8 mouse cellular contexts compared by ENCODE assay signal in genomic region chr6:31217060-31217541, GRCm38 (mm10).
DNase-seq lines count a peak whose midpoint lies in the region; ATAC-seq lines count a peak whose summit lies in the region.

No protein-coding gene starts in this region.

- H3K9ac ChIP-seq in embryonic facial prominence, embryonic 14.5 days (ENCODE audit: low read depth, low read length): peak overlapping the region; percentile 63; the same call in 1 of the 2 replicates
- H3K9ac ChIP-seq in hindbrain, embryonic 11.5 days (ENCODE audit: low read depth, low read length): no peak overlapping the region
- H3K9ac ChIP-seq in midbrain, embryonic 11.5 days (ENCODE audit: low read length): no peak overlapping the region

- peak overlapping the region; percentile 76 for H3K4me3 ChIP-seq in embryonic facial prominence, embryonic 14.5 days (ENCODE audit: low read depth, low read length)
- H3K4me3 ChIP-seq in hindbrain, embryonic 11.5 days (ENCODE audit: low read depth, low read length): peak overlapping the region; percentile 70
- H3K4me3 ChIP-seq in midbrain, embryonic 11.5 days (ENCODE audit: low read depth, low read length): peak overlapping the region; percentile 64

- peaks cover 30% of the 10 kb centered on the region for H3K4me1 ChIP-seq in embryonic facial prominence, embryonic 14.5 days (ENCODE audit: control insufficient read depth, insufficient read depth, low read length)
- 0 out of 2 replicates have a peak, but pooled peaks cover 15% of the 10 kb centered on the region for H3K4me1 ChIP-seq in hindbrain, embryonic 11.5 days (replicated peaks; ENCODE audit: control insufficient read depth, insufficient read depth, low read length)
- H3K4me1 ChIP-seq in midbrain, embryonic 11.5 days (ENCODE audit: control insufficient read depth, insufficient read depth, low read length): peaks cover 23% of the 10 kb centered on the region

- H3K9me3 ChIP-seq in embryonic facial prominence, embryonic 14.5 days (ENCODE audit: control insufficient read depth, low read length): no peaks in the 10 kb centered on the region
- no peaks in the 10 kb centered on the region for H3K9me3 ChIP-seq in hindbrain, embryonic 11.5 days (ENCODE audit: control insufficient read depth, low read length)
- H3K9me3 ChIP-seq in midbrain, embryonic 11.5 days (ENCODE audit: control insufficient read depth, low read length): no peaks in the 10 kb centered on the region

- H3K4me2 ChIP-seq in embryonic facial prominence, embryonic 14.5 days (ENCODE audit: low read depth, low read length): peak overlapping the region; percentile 100
- peak overlapping the region; percentile 100 for H3K4me2 ChIP-seq in hindbrain, embryonic 11.5 days (replicated peaks; ENCODE audit: low read depth, low read length)
- H3K4me2 ChIP-seq in midbrain, embryonic 11.5 days: peak overlapping the region; percentile 100

- no peak for ATAC-seq in cerebellum, adult (ENCODE audit: insufficient number of reproducible peaks, low FRiP score, low TSS enrichment)
- no peak for ATAC-seq in embryonic facial prominence, embryonic 14.5 days (ENCODE audit: low read depth)
- ATAC-seq in hindbrain, embryonic 11.5 days (ENCODE audit: low FRiP score): peak; percentile 17; the same call in 1 of the 2 replicates
- no peak for ATAC-seq in midbrain, embryonic 11.5 days (ENCODE audit: low FRiP score)

- peak; percentile 62 for DNase-seq in cerebellum, adult 11 months
- peak; percentile 36 for DNase-seq in MN1 (ENCODE audit: low spot score)
- DNase-seq in embryonic facial prominence, embryonic 14.5 days (ENCODE audit: low spot score): no peak
- peak; percentile 45 for DNase-seq in hindbrain, embryonic 11.5 days (ENCODE audit: low spot score)
- DNase-seq in layer of hippocampus, postnatal 14 days (ENCODE audit: low spot score in 2 of 2): peak; percentile 41 to 54
- peak; percentile 94 for DNase-seq in midbrain, embryonic 11.5 days (ENCODE audit: low spot score, missing footprints)
- peak; percentile 62 for DNase-seq in testis, postnatal 14 days (ENCODE audit: low spot score)

- no peak overlapping the region for H3K27ac ChIP-seq in embryonic facial prominence, embryonic 14.5 days (replicated peaks; ENCODE audit: low read depth, low read length)
- H3K27ac ChIP-seq in hindbrain, embryonic 11.5 days (ENCODE audit: low read depth, low read length): no peak overlapping the region
- no peak overlapping the region for H3K27ac ChIP-seq in midbrain, embryonic 11.5 days (ENCODE audit: low read depth, low read length)

- H3K36me3 ChIP-seq in embryonic facial prominence, embryonic 14.5 days (ENCODE audit: control insufficient read depth, insufficient read depth, low read length): no peaks in the 10 kb centered on the region
- H3K36me3 ChIP-seq in hindbrain, embryonic 11.5 days (ENCODE audit: control insufficient read depth, insufficient read depth, low read length): no peaks in the 10 kb centered on the region
- H3K36me3 ChIP-seq in midbrain, embryonic 11.5 days (ENCODE audit: control insufficient read depth, insufficient read depth, low read length): no peaks in the 10 kb centered on the region

- 0% methylated on average over 13 of the region's 20 CpGs for WGBS in embryonic facial prominence, embryonic 14.5 days
- under 1% methylated on average over 20 of the region's 20 CpGs for WGBS in hindbrain, embryonic 11.5 days
- WGBS in midbrain, embryonic 11.5 days: 1% methylated on average over 20 of the region's 20 CpGs

- H3K27me3 ChIP-seq in embryonic facial prominence, embryonic 14.5 days (replicated peaks; ENCODE audit: control insufficient read depth, insufficient read depth, low read length): peaks cover 76% of the 10 kb centered on the region
- peaks cover 49% of the 10 kb centered on the region for H3K27me3 ChIP-seq in hindbrain, embryonic 11.5 days (ENCODE audit: control insufficient read depth, insufficient read depth, low read length)
- peaks cover 59% of the 10 kb centered on the region for H3K27me3 ChIP-seq in midbrain, embryonic 11.5 days (ENCODE audit: control insufficient read depth, insufficient read depth, low read length)
